Mouse (Mus musculus) spleen, adult 18-20 months (tissue): Measurements from ENCODE around the gene Zfand5.
A peak's percentile ranks its signal among the peaks of the same experiment; 100 is the strongest.
"Not testable (repeated sequence)": the region's sequence is repeated elsewhere in the genome, so short reads cannot be mapped to it uniquely, and the experiment has no call there.

ENCODE experiments used
- DNase-seq, 2 experiments: peaks; one replicate each; pipeline ENCODE4 v3.0.0; 2022; ENCODE audit warnings: mixed read lengths in 2 of 2

Gene Zfand5

DNA sequence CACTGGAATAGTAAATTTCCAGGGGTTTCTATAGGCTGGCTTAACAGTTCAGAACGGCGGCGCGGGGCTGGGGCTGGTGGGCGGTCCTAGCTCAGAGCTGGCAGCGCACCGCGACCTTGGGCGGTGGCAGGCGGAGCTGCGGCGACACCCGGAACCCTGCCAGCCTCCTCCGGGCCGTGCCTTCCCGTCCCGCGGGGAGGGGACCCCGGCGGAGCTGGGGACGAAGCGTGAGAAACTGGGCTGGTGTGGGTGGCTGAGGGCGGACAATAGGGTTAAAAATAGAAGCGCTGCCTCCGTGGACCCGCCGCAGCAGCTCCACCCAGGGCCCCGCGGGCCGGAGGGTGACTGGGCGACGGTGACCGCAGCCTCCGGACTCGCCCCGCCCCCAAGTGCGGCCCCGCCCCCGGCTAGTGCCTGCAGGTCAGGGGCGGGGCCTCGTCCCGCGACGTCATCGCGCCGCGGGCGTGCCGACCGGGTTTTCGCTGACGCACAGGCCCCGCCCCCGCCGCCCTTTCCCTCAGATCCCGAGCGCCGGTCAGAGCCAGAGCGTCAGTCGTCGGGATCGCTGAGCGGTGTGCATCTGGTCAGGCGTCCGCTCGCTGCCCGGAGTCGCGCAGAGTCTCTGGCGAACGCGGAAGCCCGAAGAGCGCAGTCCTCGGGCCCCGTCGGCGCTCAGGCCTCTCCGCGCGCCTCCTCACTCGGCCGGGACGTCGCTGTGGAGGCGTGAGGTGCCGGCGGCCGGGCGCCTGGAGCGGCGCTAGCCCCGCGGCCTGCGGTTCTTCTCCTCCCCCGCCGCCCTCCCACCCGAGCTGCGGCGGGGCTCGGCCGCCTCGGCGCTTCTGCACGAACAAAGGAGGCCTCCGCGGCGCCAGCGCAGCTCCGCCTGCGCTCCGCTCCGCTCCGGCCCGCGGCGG lies at the start of gene Zfand5:
Gene Zfand5 (plus strand): TSS at position 538 of the 914 bp plus-strand sequence.
- DNase-seq, result peak; percentile 98 to 100

- DNase-seq, result no peak
Measured at GRCm38 (mm10) chr19:21227131-21227530, 44.9 kb upstream of the Zfand5 start.

GRCm38 (mm10) chr19:21227754-21228153 lies 44.3 kb upstream of the Zfand5 start:
- DNase-seq, result no peak

GRCm38 (mm10) chr19:21248730-21249129 lies 23.3 kb upstream of the Zfand5 start:
- not testable (repeated sequence) for DNase-seq

GRCm38 (mm10) chr19:21253846-21254245 lies 18.2 kb upstream of the Zfand5 start:
- DNase-seq, result no peak

- no peak for DNase-seq
Measured at GRCm38 (mm10) chr19:21255920-21256319, 16.2 kb upstream of the Zfand5 start.

DNA sequence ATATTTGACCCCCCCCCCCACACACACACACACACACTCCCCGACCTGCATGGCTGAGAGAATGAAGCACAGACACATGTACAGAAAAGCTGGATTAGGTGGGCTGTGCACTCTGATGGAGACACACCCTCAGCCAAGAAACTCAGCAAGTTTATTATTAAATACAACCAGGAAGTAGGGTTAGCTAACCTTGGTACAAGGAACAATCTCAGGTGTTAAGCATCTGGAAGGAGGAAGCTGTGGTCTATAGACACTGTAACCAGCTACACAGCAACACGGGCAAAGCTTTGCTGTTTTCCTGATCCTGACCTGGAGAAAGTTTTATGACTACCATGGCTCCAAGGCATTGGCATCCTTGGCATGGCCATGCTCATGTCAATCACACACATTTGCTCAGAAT lies 12.6 kb upstream of the Zfand5 start:
- DNase-seq, result no peak

DNA sequence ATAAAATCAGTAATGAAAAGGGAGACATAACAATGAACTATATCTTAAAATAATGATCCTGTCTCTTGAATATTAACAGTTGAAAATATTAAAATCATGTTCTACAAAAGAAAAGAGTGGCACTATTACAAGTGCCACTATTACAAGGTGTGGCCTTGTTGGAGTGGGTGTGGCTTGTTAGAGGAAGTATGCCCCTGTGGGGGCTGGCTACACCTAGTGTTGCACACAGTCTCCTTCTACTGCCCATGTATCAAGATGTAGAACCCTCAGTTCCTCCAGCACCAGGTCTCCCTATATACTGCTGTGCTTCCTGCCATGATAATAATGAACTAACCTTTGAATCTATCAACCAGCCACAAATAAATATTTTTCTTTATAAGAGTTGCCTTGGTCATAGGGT lies 11.8 kb upstream of the Zfand5 start:
- DNase-seq, result no peak

DNA sequence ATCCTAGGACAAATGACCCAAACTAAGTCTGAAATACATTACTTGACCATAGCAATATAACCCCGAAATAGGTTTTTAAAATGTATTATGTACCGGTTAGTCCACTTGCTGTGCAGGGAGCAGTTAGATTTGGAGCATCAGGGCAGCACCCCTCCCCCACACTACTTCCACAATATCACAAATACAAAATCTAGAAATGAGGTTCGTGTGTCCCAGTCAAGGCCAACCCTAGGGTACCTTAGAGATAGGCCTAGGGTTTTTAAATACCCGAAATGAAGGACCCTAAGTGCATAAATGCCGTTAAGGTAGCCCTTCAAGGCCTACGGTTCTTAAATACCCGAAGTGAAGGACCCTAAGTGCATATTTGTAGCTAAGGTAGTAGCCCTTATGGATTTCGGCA lies 892 bp upstream of the Zfand5 start:
- DNase-seq, result peak in 1 of 2 experiments; percentile 19

DNA sequence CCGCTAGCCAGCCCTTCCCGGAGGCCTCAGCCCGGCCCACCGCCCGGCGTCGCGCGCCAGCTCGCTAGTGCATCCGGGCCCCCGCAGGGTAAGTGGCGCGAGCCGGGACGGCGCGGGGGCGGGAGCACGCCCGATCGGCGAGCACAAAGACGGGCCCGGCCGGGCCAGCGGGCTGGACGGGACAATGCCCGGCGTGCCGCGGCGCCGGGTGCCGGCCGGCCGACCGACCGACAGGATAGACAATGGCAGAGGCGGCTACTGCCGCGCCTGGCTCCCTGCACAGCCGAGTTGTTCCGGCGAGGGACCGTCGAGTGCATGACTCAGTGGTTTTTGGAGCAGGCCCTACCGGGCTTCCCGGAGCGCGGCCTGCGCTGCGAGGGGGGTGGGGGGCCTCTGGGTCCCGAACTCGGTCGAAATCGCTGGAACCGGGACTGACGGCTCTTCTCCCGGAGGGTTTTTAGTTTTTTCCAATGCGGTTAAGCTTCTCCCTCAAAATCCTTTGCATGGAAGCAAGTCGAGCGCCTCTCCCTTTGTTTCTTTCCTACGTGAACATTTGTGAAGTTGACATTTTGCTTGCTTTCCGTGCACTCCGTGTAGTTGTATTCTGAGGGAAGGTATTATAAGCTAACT lies 692 bp downstream of the Zfand5 start:
- DNase-seq, result peak; percentile 66 to 76

DNA sequence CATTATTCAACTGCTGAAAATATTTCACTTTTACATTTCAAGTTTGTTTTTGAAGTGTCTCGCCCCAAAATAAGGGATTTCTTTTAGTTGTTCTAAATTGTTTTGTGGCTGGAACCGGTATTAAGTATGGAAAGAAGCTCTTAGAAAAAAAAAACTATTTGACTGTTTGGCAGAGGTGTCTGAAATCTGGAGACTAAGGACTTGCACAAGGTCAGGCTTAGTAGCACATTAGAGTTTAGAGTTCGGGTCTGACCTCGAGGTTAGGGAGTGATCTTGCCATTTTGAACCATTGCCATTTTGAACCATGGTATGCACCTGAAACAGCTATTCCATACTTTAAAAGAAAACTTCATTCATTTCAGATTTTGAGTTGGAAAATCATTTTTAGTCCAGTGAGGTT lies 1.4 kb downstream of the Zfand5 start:
- DNase-seq, result no peak

DNA sequence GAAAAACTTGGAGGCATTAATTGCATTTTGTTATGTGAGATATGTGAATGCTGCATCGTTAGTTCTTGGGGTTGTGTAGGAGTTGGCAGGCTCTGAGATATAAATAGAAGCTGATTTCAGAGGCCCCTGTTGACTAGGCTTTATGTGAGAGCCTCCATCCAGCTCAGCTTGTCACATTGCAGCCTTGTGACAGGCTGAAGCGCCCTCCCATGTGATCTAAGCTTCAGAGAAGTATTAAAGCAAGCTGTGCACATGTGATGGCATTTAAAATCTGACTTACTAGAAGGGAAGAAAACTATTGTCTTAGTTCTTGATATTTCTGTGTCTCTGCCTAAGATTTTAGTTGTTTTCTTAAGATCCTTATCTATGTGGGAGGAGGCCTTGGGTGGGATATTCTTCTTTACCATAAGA lies 2.1 kb downstream of the Zfand5 start:
- peak in 1 of 2 experiments; percentile 8 for DNase-seq

DNA sequence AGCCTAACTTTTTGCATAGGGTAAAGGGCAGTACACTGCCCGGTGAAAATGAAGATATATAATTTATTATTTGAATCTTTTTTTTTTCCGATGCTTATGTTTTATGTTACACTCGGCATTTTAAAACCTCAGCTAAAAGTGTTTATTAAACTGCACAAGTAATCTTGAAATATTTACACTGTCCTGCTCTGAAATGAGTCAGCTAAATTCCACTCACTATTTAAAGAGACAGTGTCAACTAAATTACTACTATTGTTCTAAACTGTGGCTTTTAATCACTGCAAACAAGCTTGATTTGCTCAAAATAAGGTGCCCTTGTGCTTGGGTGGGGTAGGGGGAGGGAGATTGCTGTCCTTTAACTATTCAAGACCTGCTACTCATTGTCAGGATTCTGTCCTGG lies 2.6 kb downstream of the Zfand5 start:
- no peak for DNase-seq

DNA sequence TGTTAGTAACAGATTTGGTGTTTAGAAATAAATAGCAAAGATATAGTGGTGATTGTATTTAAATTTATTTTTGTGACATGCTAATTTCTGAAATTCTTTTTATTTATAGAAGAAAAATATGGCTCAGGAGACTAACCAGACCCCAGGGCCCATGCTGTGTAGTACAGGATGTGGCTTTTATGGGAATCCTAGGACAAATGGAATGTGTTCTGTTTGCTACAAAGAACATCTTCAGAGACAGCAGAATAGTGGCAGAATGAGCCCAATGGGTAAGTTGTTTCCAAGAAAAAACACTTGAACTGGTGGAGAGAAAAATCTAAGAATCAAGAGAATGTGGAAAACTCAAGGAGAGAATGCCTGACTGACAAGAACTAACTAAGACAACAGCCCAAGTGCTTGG lies 4.2 kb downstream of the Zfand5 start:
- DNase-seq, result no peak

DNA sequence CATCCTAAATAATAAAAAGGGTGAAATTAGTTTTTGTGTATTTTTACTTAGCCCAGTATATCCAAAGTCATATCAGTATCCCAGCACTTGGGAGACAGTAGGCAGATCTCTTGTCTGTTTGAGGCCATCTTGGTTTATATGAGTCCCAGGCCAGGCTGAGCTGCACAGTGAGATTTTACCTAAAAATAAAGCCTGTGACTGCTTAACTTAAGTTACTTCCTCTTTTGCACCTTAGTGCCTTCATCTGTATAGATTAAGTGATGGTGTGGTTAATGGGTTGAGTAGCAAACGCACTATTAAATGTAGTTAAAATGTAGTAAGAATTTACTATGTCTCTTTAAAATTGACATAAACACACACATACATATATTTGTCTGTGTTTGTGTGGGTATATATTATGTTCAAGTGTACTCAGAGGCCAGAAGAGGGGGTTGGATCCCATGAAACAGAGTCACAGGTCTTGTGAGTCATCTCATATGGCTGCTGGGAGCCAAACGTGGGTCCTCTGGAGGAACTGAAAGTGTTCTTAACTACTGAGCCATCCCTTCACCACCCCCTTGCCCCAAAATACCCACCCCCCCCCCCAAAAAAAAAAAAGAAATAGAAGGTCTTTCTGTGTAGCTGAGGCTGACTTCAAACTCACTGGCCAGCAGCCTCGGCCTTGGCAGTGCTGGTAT lies 14.5 kb downstream of the Zfand5 start:
- DNase-seq, result no peak

DNA sequence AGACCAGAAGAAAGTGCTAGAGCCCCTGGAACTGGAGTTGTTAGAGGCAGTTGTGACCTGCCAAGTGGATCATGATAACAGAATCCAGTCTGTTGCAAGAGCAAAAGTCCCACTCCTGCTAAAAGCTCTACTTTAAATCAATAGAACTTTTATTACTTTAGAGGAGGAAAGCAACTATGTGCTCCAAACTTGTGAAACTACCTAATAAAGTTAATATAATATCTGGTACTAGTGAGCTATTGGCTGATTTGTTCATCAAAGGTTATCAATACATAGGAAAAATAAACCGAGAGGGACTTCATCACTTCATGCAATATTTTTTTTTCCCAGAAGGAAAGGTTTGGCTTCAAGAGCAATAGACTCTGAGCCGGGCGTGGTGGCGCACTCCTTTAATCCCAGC lies 25.3 kb downstream of the Zfand5 start:
- no peak for DNase-seq

- no peak for DNase-seq
Measured at GRCm38 (mm10) chr19:21301787-21302186, 29.7 kb downstream of the Zfand5 start.

DNA sequence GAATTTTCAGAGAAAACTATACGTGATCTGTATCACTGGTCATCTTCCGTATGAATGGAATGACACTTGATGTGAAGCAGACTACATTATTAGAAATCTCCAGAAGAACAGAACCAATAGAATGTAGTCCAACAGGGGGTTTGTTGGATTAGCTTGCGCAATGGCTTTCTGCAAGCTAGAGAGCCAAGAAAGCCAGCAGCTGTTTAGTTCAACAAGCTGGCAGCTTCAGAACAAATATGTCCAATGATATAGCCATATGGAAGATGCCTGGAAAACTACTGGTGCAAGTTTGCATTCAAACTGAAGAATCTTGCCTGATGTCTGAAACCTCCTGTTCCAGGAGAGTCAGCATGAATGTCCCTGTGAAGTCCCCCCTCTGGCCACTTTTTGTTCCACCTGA lies 35.7 kb downstream of the Zfand5 start:
- DNase-seq, result no peak

DNA sequence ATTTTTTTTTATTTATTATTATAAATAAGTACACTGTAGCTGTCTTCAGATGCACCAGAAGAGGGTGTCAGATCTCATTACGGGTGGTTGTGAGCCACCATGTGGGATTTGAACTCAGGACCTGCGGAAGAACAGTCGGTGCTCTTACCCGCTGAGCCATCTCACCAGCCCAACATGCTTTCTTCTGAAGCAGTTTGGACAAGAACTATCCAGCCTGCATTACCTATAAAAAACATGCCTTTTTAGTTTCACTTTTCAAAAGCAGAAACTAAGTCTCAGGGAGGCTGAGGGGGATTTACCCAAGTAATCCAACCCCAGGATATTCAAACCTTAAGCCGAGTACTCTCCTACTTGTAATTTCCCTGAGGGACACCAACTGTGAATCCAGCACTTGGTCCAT lies 38.3 kb downstream of the Zfand5 start:
- not testable (repeated sequence) for DNase-seq

DNA sequence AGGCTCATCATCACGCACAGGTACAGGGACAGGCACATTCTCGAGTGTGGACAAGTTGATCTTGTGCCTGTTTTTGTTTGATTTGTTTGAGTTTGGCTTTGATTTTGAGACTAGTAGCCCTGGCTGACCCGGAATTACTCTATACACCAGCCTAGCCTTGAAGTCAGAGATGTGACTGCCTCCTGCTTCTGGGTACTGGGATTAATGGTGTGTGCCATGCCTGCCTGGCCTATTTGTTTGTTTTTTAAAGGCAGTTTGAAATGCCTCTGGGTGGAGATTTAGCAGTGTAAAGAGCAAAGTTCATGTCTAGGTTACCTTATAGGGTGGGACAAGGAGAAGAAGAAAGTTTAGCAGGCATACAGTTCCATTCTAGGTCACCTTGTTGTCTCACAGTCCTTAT lies 43.6 kb downstream of the Zfand5 start:
- DNase-seq, result no peak

DNA sequence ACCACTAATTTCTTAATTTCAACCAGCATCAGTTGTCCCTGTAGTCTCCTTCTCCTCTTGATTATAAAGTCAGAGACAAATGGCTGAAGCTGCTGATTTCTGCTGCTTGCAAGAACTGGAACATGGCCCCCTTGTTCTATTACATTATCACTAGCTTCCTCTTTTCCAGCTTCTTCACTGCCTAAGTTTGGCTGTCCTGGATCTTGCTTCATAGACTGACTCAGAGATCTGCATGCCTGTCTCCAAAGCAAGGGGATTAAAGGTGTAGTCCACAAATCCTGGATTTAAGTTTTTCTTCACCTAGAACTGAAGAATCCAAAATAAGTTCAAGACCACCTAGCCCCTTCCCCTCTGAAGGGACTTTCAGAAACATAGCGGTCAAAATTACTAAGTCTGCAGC lies 47.5 kb downstream of the Zfand5 start:
- DNase-seq, result no peak

DNA sequence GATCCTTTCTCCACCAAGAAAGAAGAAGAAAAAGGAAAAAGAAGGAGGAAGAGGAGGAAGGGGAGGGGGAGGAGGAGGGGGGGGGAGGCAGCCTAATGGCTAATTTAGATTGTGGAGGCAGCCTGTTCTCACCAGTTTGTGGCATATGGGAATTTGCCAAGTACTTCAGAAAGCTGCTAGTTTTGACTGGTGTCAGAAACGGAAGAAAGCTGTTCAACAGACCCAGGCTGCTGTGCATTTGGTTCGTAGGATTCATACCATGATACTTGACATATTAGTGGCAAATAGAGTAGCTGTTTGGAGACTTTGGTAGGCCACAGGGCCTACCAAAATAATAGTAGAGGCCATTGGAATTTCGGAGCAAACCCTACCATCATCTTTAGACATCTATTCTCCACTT lies 53.3 kb downstream of the Zfand5 start:
- DNase-seq, result no peak

GRCm38 (mm10) chr19:21328951-21329350 lies 56.9 kb downstream of the Zfand5 start:
- no peak for DNase-seq

DNA sequence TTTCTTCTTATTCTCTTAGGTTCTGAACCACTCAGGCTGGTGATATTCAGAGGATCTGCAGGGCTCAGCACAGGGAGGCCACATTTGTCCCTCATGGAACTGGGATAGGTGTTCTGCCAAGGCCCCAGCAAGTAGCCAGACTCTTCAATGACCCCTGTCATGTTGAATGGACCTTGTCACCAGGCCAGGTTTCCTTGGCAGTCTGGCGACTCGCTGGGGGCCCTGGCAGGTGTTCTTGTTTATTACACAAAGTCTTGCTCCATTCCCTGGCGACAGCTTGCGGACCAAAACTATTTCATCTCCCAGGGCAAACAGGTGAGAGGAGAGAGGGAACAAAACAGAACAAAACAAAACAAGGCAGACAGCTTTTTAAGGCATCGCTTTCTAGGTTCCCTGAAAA lies 57.7 kb downstream of the Zfand5 start:
- DNase-seq, result no peak
